Mouse (Mus musculus): Measurements from ENCODE around the gene Slc15a5.

DNA sequence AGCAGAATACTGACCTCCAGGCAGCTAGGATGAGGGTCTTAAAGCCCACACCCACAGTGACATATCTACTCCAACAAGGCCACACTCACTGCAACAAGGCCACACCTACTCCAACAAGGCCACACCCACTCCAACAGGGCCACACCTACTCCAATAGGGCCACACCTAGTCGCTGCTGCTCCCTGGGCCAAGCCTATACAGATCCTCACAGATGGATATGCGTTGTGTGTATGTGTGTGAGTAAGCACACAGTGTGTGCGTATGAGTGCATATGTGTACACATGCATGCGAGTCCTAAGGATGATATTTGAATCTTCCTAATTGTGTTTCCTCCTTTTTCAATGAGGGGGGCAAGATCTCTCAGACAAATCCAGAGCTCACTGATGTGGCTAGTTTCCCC is 22.1 kb upstream of the Slc15a5 start:
- TF ChIP-seq CTCF (IDR thresholded peaks at IDR 0.05; ENCODE audit: extremely low read depth, insufficient read depth, insufficient read length, insufficient replicate concordance) (no peak), POLR2A (IDR thresholded peaks at IDR 0.05; ENCODE audit: low read depth, low read length) (no peak)
